ENCODE assay signal across 19 mouse cellular contexts in genomic region chr13:46534969-46535785, GRCm38 (mm10). TPM values are rescaled to one million over a fixed set of nuclear protein-coding genes. Genes with fewer than 3 reads are reported as not detected.
DNase-seq lines count a peak whose midpoint lies in the region; ATAC-seq and TF ChIP-seq lines count a peak whose summit lies in the region.
"Had no signal": no experiment of that assay in that cellular context is flagged by ENCODE, and none has a peak within 500 bp of the region (broad histone marks: within the 10 kb centered on the region; RNA-seq: fewer than 3 reads in every experiment).

No protein-coding gene starts in this region.

- H3K27ac ChIP-seq in embryonic facial prominence, embryonic 14.5 days (replicated peaks; ENCODE audit: low read depth, low read length): 0 out of 2 replicates have a peak overlapping the region, but pooled peaks have one; percentile 3
- no peak overlapping the region for H3K27ac ChIP-seq in embryonic facial prominence, embryonic 10.5 days (replicated peaks)
- peak overlapping the region; percentile 57 for H3K27ac ChIP-seq in heart, postnatal 0 days (ENCODE audit: low read depth)
- peak overlapping the region; percentile 78 for H3K27ac ChIP-seq in midbrain, embryonic 10.5 days (replicated peaks)
- H3K27ac ChIP-seq in midbrain, embryonic 15.5 days: no peak overlapping the region
- H3K27ac ChIP-seq: hindbrain, postnatal 0 days; liver, embryonic 14.5 days; stomach, embryonic 15.5 days had no signal

- no peaks in the 10 kb centered on the region for H3K9me3 ChIP-seq in embryonic facial prominence, embryonic 14.5 days (ENCODE audit: control insufficient read depth, low read length)
- no peaks in the 10 kb centered on the region for H3K9me3 ChIP-seq in embryonic facial prominence, embryonic 10.5 days
- H3K9me3 ChIP-seq in heart, postnatal 0 days (replicated peaks; ENCODE audit: control insufficient read depth, low read length): no peaks in the 10 kb centered on the region
- H3K9me3 ChIP-seq in midbrain, embryonic 10.5 days (replicated peaks): no peaks in the 10 kb centered on the region
- H3K9me3 ChIP-seq in midbrain, embryonic 15.5 days: no peaks in the 10 kb centered on the region
- H3K9me3 ChIP-seq: stomach, embryonic 15.5 days had no signal

- no peak overlapping the region for H3K9ac ChIP-seq in embryonic facial prominence, embryonic 14.5 days (ENCODE audit: low read depth, low read length)
- no peak overlapping the region for H3K9ac ChIP-seq in heart, postnatal 0 days (replicated peaks; ENCODE audit: low read depth, low read length)
- H3K9ac ChIP-seq in midbrain, embryonic 15.5 days: no peak overlapping the region
- H3K9ac ChIP-seq: liver, embryonic 14.5 days; stomach, embryonic 15.5 days had no signal

- DNase-seq in embryonic facial prominence, embryonic 14.5 days (ENCODE audit: low spot score): peak; percentile 54
- no peak for DNase-seq in embryonic facial prominence, embryonic 10.5 days (ENCODE audit: low spot score)
- no peak for DNase-seq in heart, postnatal 0 days (ENCODE audit: low spot score)
- DNase-seq in heart, postnatal 14 days: no peak
- no peak for DNase-seq in midbrain, embryonic 10.5 days (ENCODE audit: low spot score)
- peak; percentile 45 for DNase-seq in ZHBTc4 (ENCODE audit: low read depth, low spot score)
- DNase-seq in cerebellum, postnatal 14 days: no peak
- DNase-seq: adrenal gland, adult 2 months; cerebellum, adult 11 months; cerebellum, postnatal 36 days; kidney, adult 8-10 months; lung, postnatal 36 days; right cerebral cortex, adult 18-20 months; spleen, adult 18-20 months had no signal

- no peak for TF ChIP-seq EP300 in heart, postnatal 0 days (IDR thresholded peaks at IDR 0.05; ENCODE audit: low read depth)

- intact Hi-C loops in heart, postnatal 14 days (cut with DNase I): no loop called here

- no peak for TF ChIP-seq CTCF in heart, postnatal 0 days (IDR thresholded peaks at IDR 0.05; ENCODE audit: low read depth)

- peaks cover 11% of the 10 kb centered on the region; the same call in 1 of the 2 replicates for H3K4me1 ChIP-seq in embryonic facial prominence, embryonic 14.5 days (ENCODE audit: control insufficient read depth, insufficient read depth, low read length)
- H3K4me1 ChIP-seq in embryonic facial prominence, embryonic 10.5 days: peaks cover 23% of the 10 kb centered on the region
- H3K4me1 ChIP-seq in heart, postnatal 0 days (ENCODE audit: control insufficient read depth, insufficient read depth): peaks cover 27% of the 10 kb centered on the region; the same call in 1 of the 2 replicates
- H3K4me1 ChIP-seq in midbrain, embryonic 10.5 days: peaks cover 37% of the 10 kb centered on the region
- peaks cover 12% of the 10 kb centered on the region for H3K4me1 ChIP-seq in midbrain, embryonic 15.5 days
- H3K4me1 ChIP-seq: stomach, embryonic 15.5 days had no signal

- H3K27me3 ChIP-seq in embryonic facial prominence, embryonic 14.5 days (replicated peaks; ENCODE audit: control insufficient read depth, insufficient read depth, low read length): no peaks in the 10 kb centered on the region
- peaks cover 35% of the 10 kb centered on the region; the same call in 1 of the 2 replicates for H3K27me3 ChIP-seq in embryonic facial prominence, embryonic 10.5 days (replicated peaks; ENCODE audit: low read depth, poor library complexity, severe bottlenecking)
- no peaks in the 10 kb centered on the region for H3K27me3 ChIP-seq in heart, postnatal 0 days (ENCODE audit: control insufficient read depth, insufficient read depth, low read length)
- H3K27me3 ChIP-seq in midbrain, embryonic 10.5 days (ENCODE audit: low read depth, poor library complexity, severe bottlenecking): peaks cover 86% of the 10 kb centered on the region
- no peaks in the 10 kb centered on the region; the same call in 1 of the 2 replicates for H3K27me3 ChIP-seq in midbrain, embryonic 15.5 days (replicated peaks)
- H3K27me3 ChIP-seq: stomach, embryonic 15.5 days had no signal

- 60% methylated on average over 5 of the region's 5 CpGs for WGBS in embryonic facial prominence, embryonic 14.5 days
- WGBS in embryonic facial prominence, embryonic 10.5 days: 62% methylated on average over 5 of the region's 5 CpGs
- 57% methylated on average over 5 of the region's 5 CpGs for WGBS in heart, postnatal 0 days
- 58% methylated on average over 5 of the region's 5 CpGs for WGBS in midbrain, embryonic 10.5 days
- WGBS in midbrain, embryonic 15.5 days: 62% methylated on average over 5 of the region's 5 CpGs

- no peak for ATAC-seq in embryonic facial prominence, embryonic 14.5 days (ENCODE audit: low read depth)
- ATAC-seq in heart, postnatal 0 days (ENCODE audit: insufficient read depth, low read depth): no peak
- ATAC-seq in midbrain, embryonic 15.5 days (replicated peaks): no peak; the same call in 1 of the 2 replicates

- no peaks in the 10 kb centered on the region for H3K36me3 ChIP-seq in embryonic facial prominence, embryonic 14.5 days (ENCODE audit: control insufficient read depth, insufficient read depth, low read length)
- H3K36me3 ChIP-seq in embryonic facial prominence, embryonic 10.5 days (replicated peaks): no peaks in the 10 kb centered on the region
- peaks cover 13% of the 10 kb centered on the region; the same call in 1 of the 2 replicates for H3K36me3 ChIP-seq in heart, postnatal 0 days (replicated peaks; ENCODE audit: control insufficient read depth, insufficient read depth, low read length)
- H3K36me3 ChIP-seq in midbrain, embryonic 10.5 days: no peaks in the 10 kb centered on the region
- H3K36me3 ChIP-seq in midbrain, embryonic 15.5 days (replicated peaks): no peaks in the 10 kb centered on the region
- H3K36me3 ChIP-seq: stomach, embryonic 15.5 days had no signal

- no peak overlapping the region for H3K4me2 ChIP-seq in embryonic facial prominence, embryonic 14.5 days (ENCODE audit: low read depth, low read length)
- no peak overlapping the region for H3K4me2 ChIP-seq in heart, postnatal 0 days (ENCODE audit: low read depth, low read length)
- no peak overlapping the region for H3K4me2 ChIP-seq in midbrain, embryonic 15.5 days

- no peak overlapping the region for H3K4me3 ChIP-seq in embryonic facial prominence, embryonic 14.5 days (ENCODE audit: low read depth, low read length)
- H3K4me3 ChIP-seq in embryonic facial prominence, embryonic 10.5 days: no peak overlapping the region
- no peak overlapping the region for H3K4me3 ChIP-seq in heart, postnatal 0 days (ENCODE audit: low read depth, low read length)
- peak overlapping the region; percentile 41; the same call in 1 of the 2 replicates for H3K4me3 ChIP-seq in midbrain, embryonic 10.5 days
- H3K4me3 ChIP-seq in midbrain, embryonic 15.5 days: no peak overlapping the region
- H3K4me3 ChIP-seq: layer of hippocampus, adult 2 months; stomach, embryonic 15.5 days had no signal

RNA-seq across cellular contexts. Expression of gene Cap2, which starts 33.5 kb away (rescaled TPM):
- polyA plus RNA-seq in embryonic facial prominence, embryonic 14.5 days (2014; fragmentation: Nextera tagmentation; extraction: Ambion mirVana): 31.6 and 35.1 TPM in 2 replicates
- polyA plus RNA-seq in embryonic facial prominence, embryonic 10.5 days (2016; fragmentation: Nextera tagmentation; extraction: Ambion mirVana): 3.9 and 4.2 TPM in 2 replicates
- total RNA-seq in heart, postnatal 0 days (2014; rRNA removed; ENCODE audit: low replicate concordance): 182 and 257 TPM in 2 replicates
- 144 and 146 TPM in 2 replicates for polyA plus RNA-seq in heart, postnatal 0 days (2015; fragmentation: Nextera tagmentation; extraction: Ambion mirVana)
- 100 to 1,000 TPM; 113 to 124 TPM for total RNA-seq in heart, postnatal 14 days (2021)
- 9.2 and 11.2 TPM in 2 replicates for polyA plus RNA-seq in midbrain, embryonic 10.5 days (2016; fragmentation: Nextera tagmentation; extraction: Ambion mirVana)
- 9.8 and 12.4 TPM in 2 replicates for polyA plus RNA-seq in midbrain, embryonic 15.5 days (2015; fragmentation: Nextera tagmentation; extraction: Ambion mirVana)

Comparison
In these comparisons a context has a peak if more than half of its experiments do, and no peak if none do; other contexts are left out.
1. DNase-seq: peak in embryonic facial prominence, embryonic 14.5 days (single experiment) and ZHBTc4 (single experiment); none in embryonic facial prominence, embryonic 10.5 days (single experiment), heart, postnatal 0 days (single experiment), heart, postnatal 14 days (0 of 2), midbrain, embryonic 10.5 days (single experiment) and cerebellum, postnatal 14 days (0 of 2).
2. H3K27ac ChIP-seq: peak in embryonic facial prominence, embryonic 14.5 days (single experiment), heart, postnatal 0 days (single experiment) and midbrain, embryonic 10.5 days (single experiment); none in embryonic facial prominence, embryonic 10.5 days (single experiment) and midbrain, embryonic 15.5 days (single experiment).